ENCODE assay signal across 14 mouse cellular contexts in genomic region chr3:17541346-17541745, GRCm38 (mm10).
DNase-seq lines count a peak whose midpoint lies in the region.
"Had no signal": no experiment of that assay in that cellular context is flagged by ENCODE, and none has a peak within 500 bp of the region (broad histone marks: within the 10 kb centered on the region; RNA-seq: fewer than 3 reads in every experiment).

No protein-coding gene starts in this region.

- DNase-seq in heart, adult 8-10 months (ENCODE audit: low spot score) = peak; percentile 2
- DNase-seq in heart, postnatal 36 days = no peak
- DNase-seq in cerebellum, adult 11 months = peak; percentile 12
- DNase-seq in cerebellum, adult 9-10 months = peak; percentile 70
- DNase-seq in cerebellum, postnatal 36 days = peak; percentile 26 to 50
- DNase-seq in lung, postnatal 10 days = no peak
- DNase-seq in urinary bladder, postnatal 36 days (ENCODE audit: low spot score in 2 of 2) = no peak
- DNase-seq: adrenal gland, postnatal 10 days; forebrain, postnatal 0 days; kidney, postnatal 14 days; layer of hippocampus, adult 9-11 months; liver, postnatal 0 days; lung, postnatal 4 days; right cerebral cortex, postnatal 25 days had no signal

- intact Hi-C loops in heart, postnatal 36 days (cut with DNase I) = no loop called here

Comparison
In these comparisons a context has a peak if more than half of its experiments do, and no peak if none do; other contexts are left out.
1. DNase-seq: peak in heart, adult 8-10 months (single experiment), cerebellum, adult 11 months (single experiment), cerebellum, adult 9-10 months (single experiment) and cerebellum, postnatal 36 days (2 of 2); none in heart, postnatal 36 days (0 of 2), lung, postnatal 10 days (single experiment) and urinary bladder, postnatal 36 days (0 of 2).